Comparison of ENCODE assay signal across 11 mouse cellular contexts in genomic region chr15:18079644-18080043, GRCm38 (mm10).
"Had no signal": no experiment of that assay in that cellular context is flagged by ENCODE, and none has a peak within 500 bp of the region (broad histone marks: within the 10 kb centered on the region; RNA-seq: fewer than 3 reads in every experiment).

No protein-coding gene starts in this region.

- DNase-seq: kidney, adult 9 months; kidney, postnatal 14 days; kidney, postnatal 4 days; liver, embryonic 13.5 days; lung, adult 2 months; lung, postnatal 14 days; lung, postnatal 4 days; midbrain, embryonic 14.5 days; thymus, postnatal 25 days had no signal

- H3K36me3 ChIP-seq: liver, embryonic 13.5 days had no signal

- H3K27me3 ChIP-seq: liver, embryonic 13.5 days had no signal

- H3K4me2 ChIP-seq: liver, embryonic 13.5 days; midbrain, embryonic 11.5 days had no signal

- H3K4me1 ChIP-seq: liver, embryonic 13.5 days had no signal

- H3K4me3 ChIP-seq: liver, embryonic 13.5 days had no signal

- H3K9ac ChIP-seq: liver, embryonic 13.5 days had no signal

- H3K9me3 ChIP-seq: liver, embryonic 13.5 days had no signal

- H3K27ac ChIP-seq: liver, embryonic 13.5 days; stomach, postnatal 0 days had no signal
